Mouse (Mus musculus): ENCODE results near the gene Col6a6. TPM values are rescaled to one million over a fixed set of nuclear protein-coding genes. Genes with fewer than 3 reads are reported as not detected.
A peak's percentile ranks its signal among the peaks of the same experiment; 100 is the strongest.

Gene Col6a6
- polyA plus RNA-seq, 1 experiment: 0.38 TPM

DNA sequence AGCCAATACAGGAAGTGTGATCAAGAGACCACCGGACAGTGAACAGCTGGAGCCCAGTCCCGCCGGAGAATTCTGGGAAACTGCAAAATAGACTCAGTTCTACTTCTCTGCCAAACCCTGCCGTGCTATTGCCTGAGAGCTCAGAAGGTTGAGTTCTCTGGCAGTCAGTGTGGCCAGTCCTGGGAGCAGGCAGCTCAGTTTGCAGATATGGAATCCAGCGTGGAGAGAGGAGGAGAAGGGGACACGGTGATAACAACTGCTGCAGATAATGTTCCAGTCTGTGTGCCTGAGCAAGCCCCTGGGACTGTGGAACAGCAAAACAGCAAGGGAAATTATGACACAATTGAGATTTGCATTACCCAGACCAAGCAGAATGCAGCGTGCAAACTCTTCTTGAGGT is 7.6 kb upstream of the Col6a6 start:
- TF ChIP-seq POLR2A (IDR thresholded peaks at IDR 0.05; ENCODE audit: borderline replicate concordance, extremely low read depth, insufficient read depth, insufficient read length, poor library complexity, severe bottlenecking): no peak
- TF ChIP-seq CTCF (IDR thresholded peaks at IDR 0.05; ENCODE audit: borderline replicate concordance, extremely low read depth, insufficient read depth, insufficient read length): no peak
- DNase-seq (ENCODE audit: low read depth): no peak

DNA sequence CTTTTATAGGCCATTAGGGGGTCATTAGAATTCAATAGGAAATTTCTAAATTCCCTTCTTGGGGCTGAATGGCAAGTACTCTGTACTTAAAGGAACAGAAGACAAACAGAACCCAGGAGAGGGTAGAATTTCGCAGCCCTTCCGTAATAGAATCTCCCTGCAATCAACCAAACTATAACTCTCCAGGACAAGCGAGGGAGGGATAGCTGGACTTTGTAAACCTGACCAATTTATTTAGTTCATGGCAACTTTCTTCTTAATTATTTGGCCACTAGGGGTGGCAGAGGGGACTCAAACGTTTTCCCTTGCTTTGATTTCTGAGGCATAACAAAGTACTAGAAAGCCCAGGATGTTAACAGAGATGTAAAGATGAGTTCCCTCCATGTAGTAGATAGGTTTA is 6.8 kb upstream of the Col6a6 start:
- TF ChIP-seq POLR2A (IDR thresholded peaks at IDR 0.05; ENCODE audit: borderline replicate concordance, extremely low read depth, insufficient read depth, insufficient read length, poor library complexity, severe bottlenecking) (no peak), CTCF (IDR thresholded peaks at IDR 0.05; ENCODE audit: borderline replicate concordance, extremely low read depth, insufficient read depth, insufficient read length) (peak; percentile 25; the same call in 1 of the 2 replicates)
- DNase-seq (ENCODE audit: low read depth): peak; percentile 11

DNA sequence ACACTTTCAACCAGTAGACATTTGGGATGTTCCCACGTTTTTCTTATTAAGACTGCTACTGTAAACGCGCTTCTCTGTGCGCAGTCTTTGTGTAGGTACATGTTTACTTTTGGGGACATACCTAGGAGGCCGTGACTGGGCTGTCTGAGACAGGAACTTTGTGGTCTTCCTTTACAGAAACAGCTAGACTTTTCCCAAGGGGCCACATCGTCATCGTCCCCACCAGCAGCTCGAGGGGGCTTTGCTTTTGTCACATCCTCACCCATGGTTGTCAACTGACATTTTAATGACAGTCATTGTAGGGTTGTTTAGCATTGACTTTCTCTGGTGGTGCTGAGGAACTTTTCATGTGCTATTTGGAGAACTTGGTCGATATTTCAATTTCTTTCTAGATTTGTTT is 3.3 kb upstream of the Col6a6 start:
- TF ChIP-seq POLR2A (IDR thresholded peaks at IDR 0.05; ENCODE audit: borderline replicate concordance, extremely low read depth, insufficient read depth, insufficient read length, poor library complexity, severe bottlenecking) (no peak), CTCF (IDR thresholded peaks at IDR 0.05; ENCODE audit: borderline replicate concordance, extremely low read depth, insufficient read depth, insufficient read length) (no peak)
- no peak for DNase-seq (ENCODE audit: low read depth)

DNA sequence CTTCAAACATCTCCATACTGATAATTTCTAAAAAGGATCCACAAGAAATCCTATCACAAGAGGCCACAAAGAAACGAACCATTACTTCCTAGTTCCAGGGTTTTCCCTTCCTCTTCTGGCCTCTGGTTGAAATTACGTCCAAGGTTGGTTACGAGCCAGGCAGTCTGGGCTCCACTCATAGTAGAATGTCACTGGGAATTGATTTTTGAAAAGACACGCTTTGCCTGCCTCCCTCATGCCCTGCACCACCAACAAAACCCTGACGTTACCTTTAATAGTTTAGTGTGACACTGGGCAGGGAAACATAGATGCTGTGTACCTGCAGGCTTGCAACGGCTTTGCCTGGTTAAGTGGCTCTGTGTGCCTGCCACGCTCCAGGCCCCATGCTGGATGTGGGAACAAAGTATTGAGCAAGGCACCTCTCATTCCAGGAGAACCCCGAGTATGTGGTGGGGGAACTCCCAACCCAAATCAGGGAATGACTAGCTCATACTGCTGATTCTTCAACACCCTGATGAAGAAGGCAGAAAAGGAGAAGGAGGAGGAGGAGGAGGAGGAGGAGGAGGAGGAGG is 798 bp downstream of the Col6a6 start:
- no peak for TF ChIP-seq POLR2A (IDR thresholded peaks at IDR 0.05; ENCODE audit: borderline replicate concordance, extremely low read depth, insufficient read depth, insufficient read length, poor library complexity, severe bottlenecking)
- TF ChIP-seq CTCF (IDR thresholded peaks at IDR 0.05; ENCODE audit: borderline replicate concordance, extremely low read depth, insufficient read depth, insufficient read length): no peak
- no peak for DNase-seq (ENCODE audit: low read depth)

DNA sequence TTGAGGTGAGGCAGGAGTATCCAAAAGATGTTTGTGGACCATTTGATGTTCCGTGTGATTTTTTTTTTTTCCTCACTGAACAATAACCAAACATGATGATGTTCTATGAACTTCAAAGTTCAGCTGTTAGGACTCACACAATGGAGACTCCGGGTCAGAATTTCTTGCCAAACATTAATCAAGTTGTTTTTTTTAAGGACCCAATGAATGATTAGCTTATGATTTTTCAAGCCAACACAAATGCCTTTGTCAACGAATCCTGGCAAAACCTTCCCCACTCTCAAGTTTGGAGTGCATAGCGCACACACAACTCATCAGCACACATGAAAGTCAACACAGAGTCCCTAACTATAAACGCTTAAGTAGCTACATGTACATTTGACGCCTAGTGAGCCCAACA is 7.2 kb downstream of the Col6a6 start:
- DNase-seq (ENCODE audit: low read depth): no peak
- TF ChIP-seq POLR2A (IDR thresholded peaks at IDR 0.05; ENCODE audit: borderline replicate concordance, extremely low read depth, insufficient read depth, insufficient read length, poor library complexity, severe bottlenecking) (no peak), CTCF (IDR thresholded peaks at IDR 0.05; ENCODE audit: borderline replicate concordance, extremely low read depth, insufficient read depth, insufficient read length) (no peak)

DNA sequence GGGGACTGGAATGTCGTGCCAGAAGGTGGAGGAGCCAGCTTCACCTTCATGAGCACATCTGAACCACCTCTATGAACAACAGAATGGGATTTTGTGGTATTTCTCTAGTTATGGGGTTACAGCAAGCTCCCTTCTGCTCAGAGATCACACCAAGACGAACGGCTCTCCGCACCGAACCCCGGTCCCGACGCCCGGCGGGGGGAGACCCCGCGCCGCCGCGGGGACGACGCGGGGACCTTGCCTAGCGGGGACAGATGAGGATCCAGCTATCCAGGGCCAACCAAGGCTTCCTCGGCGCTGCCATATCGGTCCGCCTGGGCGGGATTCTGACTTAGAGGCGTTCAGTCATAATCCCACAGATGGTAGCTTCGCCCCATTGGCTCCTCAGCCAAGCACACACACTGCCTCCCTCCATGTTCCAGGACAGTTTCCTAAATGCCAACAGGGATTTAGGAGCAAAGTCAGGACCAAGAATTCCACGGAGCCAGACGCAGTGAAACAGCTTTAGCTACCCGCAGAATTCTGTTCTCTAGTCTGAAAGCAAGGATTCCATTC is 8.7 kb downstream of the Col6a6 start:
- no peak for TF ChIP-seq CTCF (IDR thresholded peaks at IDR 0.05; ENCODE audit: borderline replicate concordance, extremely low read depth, insufficient read depth, insufficient read length)
- no peak for TF ChIP-seq POLR2A (IDR thresholded peaks at IDR 0.05; ENCODE audit: borderline replicate concordance, extremely low read depth, insufficient read depth, insufficient read length, poor library complexity, severe bottlenecking)
- DNase-seq (ENCODE audit: low read depth): no peak

DNA sequence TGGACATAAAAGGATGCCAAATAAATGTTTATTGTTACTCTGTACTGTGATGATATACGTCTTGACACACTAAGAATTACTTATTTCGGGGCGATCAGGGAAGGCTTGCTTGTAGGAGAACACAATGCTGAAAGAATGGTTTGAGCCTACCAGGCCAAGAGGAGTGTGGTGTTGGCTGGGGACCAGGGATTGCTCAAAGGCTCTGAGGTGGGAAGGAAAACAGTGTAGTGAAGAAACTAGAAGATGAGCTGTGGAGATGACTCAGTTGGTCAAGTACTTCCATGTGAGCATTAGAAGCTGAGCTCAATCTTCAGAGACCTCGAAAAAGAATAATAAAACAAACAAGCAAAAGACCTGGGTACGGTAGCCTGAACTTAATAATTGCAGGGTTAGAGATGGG is 13.5 kb downstream of the Col6a6 start:
- TF ChIP-seq POLR2A (IDR thresholded peaks at IDR 0.05; ENCODE audit: borderline replicate concordance, extremely low read depth, insufficient read depth, insufficient read length, poor library complexity, severe bottlenecking): no peak
- no peak for TF ChIP-seq CTCF (IDR thresholded peaks at IDR 0.05; ENCODE audit: borderline replicate concordance, extremely low read depth, insufficient read depth, insufficient read length)
- no peak for DNase-seq (ENCODE audit: low read depth)

DNA sequence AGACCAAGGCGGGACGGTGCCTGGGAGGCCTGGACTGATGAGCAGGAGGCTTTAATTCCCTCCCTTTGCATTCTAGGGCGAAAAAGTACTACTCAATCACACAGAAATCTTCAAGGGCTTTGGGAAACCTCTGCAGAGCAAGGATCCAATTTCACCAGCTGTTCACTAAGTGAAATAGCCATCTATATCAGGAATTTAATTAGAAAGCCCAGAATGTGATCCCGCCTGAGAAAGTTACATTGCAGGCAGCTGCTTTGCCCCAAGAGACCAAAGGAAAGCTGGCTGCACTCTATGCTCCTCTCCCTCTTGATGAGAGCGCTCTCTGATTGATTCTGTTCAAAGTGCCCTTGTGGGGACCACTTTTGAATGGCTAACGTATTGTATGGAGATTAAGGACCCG is 16.5 kb downstream of the Col6a6 start:
- TF ChIP-seq CTCF (IDR thresholded peaks at IDR 0.05; ENCODE audit: borderline replicate concordance, extremely low read depth, insufficient read depth, insufficient read length): no peak
- TF ChIP-seq POLR2A (IDR thresholded peaks at IDR 0.05; ENCODE audit: borderline replicate concordance, extremely low read depth, insufficient read depth, insufficient read length, poor library complexity, severe bottlenecking): no peak
- DNase-seq (ENCODE audit: low read depth): peak; percentile 46

DNA sequence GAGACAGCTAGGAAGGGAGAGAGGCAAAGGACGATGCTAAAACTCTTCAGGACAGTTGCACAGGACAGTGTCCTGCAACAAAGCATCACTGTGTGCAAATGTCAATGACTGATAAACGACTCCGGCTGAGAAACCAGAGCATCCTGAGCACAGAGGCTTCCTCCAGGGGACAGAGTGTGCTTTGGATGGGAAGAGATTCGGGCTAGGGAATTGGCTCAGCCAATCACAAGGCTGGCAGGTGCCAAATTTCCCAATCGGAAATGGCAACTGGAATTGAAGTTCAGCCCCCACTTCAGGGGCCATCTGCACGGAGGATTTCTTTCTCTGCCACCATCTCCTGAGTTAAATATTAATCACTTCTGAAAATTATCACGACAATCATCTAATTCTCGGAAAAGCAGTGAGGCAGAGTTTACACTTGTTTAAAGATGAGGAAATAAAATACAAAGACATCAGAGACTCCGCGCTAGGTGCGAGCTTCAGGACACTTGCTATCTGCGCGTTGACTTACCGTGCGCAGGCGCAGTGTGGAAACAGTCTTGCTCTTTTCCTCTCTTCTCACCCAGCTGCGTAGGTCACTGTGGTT is 18.9 kb downstream of the Col6a6 start:
- DNase-seq (ENCODE audit: low read depth): no peak
- TF ChIP-seq POLR2A (IDR thresholded peaks at IDR 0.05; ENCODE audit: borderline replicate concordance, extremely low read depth, insufficient read depth, insufficient read length, poor library complexity, severe bottlenecking) (no peak), CTCF (IDR thresholded peaks at IDR 0.05; ENCODE audit: borderline replicate concordance, extremely low read depth, insufficient read depth, insufficient read length) (no peak)

DNA sequence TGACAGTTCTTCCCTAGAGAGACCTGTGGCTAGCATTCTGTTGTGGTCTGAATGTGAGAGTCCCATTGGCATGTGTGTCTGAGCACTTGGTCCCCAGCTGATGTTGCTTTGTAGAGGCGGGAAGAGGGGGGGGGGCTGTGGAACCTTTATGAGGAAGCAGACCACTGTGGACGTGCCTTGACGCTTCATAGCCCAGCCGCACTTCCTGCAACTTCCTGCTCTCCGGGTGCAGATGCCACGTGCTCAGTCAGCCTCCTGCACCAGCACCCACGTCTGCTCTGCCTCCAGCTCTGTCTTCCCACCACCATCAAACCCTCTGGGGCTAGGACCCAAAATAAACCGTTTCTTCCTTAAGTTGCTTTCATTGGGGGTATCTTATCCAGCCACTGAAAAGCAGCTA is 24.5 kb downstream of the Col6a6 start:
- no peak for TF ChIP-seq POLR2A (IDR thresholded peaks at IDR 0.05; ENCODE audit: borderline replicate concordance, extremely low read depth, insufficient read depth, insufficient read length, poor library complexity, severe bottlenecking)
- TF ChIP-seq CTCF (IDR thresholded peaks at IDR 0.05; ENCODE audit: borderline replicate concordance, extremely low read depth, insufficient read depth, insufficient read length): no peak

DNA sequence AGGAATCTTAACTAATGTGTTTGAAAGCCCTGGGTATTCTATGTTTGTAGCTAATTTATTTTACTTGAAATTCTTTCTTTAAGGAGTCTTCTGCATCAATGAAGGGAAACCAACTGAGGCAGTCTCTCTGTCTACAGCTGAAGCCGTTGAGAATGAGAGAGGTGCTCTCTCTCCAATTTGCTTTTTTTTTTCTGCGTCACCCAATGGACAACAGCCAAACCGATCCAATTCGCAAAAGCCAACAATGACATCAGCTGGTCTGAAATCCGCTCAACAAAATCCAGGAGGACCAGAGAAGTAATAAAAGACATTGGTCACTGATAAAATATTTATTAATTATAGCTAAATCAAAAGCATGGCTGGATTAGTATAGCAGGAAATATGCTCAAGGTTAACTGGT is 26.5 kb downstream of the Col6a6 start:
- TF ChIP-seq POLR2A (IDR thresholded peaks at IDR 0.05; ENCODE audit: borderline replicate concordance, extremely low read depth, insufficient read depth, insufficient read length, poor library complexity, severe bottlenecking) (no peak), CTCF (IDR thresholded peaks at IDR 0.05; ENCODE audit: borderline replicate concordance, extremely low read depth, insufficient read depth, insufficient read length) (no peak)
- DNase-seq (ENCODE audit: low read depth): peak; percentile 40

More for the DNA sequence above, 24.5 kb downstream of the Col6a6 start:
- no peak for DNase-seq (ENCODE audit: low read depth)

DNA sequence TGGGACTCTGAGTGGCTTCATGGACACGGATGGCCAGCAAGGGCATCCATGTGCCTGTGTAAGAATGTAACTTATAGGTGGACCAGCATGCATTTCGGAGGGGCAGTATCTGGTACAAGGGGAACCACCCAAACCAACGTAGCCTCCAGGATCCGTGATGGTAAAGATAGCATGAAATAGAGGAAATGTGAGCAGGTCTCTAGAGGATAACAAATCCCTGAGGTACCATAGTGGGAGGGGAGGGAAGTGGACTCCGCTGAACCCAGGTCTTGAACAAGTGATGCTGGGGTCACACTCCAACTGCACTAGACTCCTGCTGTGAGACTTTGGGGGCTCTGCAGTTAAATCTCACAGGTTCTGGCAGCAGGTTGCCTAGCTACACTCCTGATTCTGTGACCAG is 27.7 kb downstream of the Col6a6 start:
- no peak for DNase-seq (ENCODE audit: low read depth)
- TF ChIP-seq CTCF (IDR thresholded peaks at IDR 0.05; ENCODE audit: borderline replicate concordance, extremely low read depth, insufficient read depth, insufficient read length) (no peak), POLR2A (IDR thresholded peaks at IDR 0.05; ENCODE audit: borderline replicate concordance, extremely low read depth, insufficient read depth, insufficient read length, poor library complexity, severe bottlenecking) (no peak)

All from brain, embryonic 14.5 days (tissue).